29 mouse cellular contexts compared by ENCODE assay signal in genomic region chr3:22172410-22172809, GRCm38 (mm10).
DNase-seq lines count a peak whose midpoint lies in the region; ATAC-seq lines count a peak whose summit lies in the region.
"Had no signal": no experiment of that assay in that cellular context is flagged by ENCODE, and none has a peak within 500 bp of the region (broad histone marks: within the 10 kb centered on the region; RNA-seq: fewer than 3 reads in every experiment).

No protein-coding gene starts in this region.

- no peak overlapping the region for H3K27ac ChIP-seq in hindbrain, embryonic 11.5 days (ENCODE audit: low read depth, low read length)
- no peak overlapping the region for H3K27ac ChIP-seq in hindbrain, embryonic 14.5 days
- H3K27ac ChIP-seq in limb, embryonic 12.5 days, result peak overlapping the region; percentile 24; the same call in 1 of the 2 replicates
- H3K27ac ChIP-seq in limb, embryonic 10.5 days, result no peak overlapping the region
- H3K27ac ChIP-seq in embryonic facial prominence, embryonic 13.5 days, result no peak overlapping the region
- no peak overlapping the region for H3K27ac ChIP-seq in intestine, embryonic 16.5 days (ENCODE audit: low read length)
- H3K27ac ChIP-seq: forebrain, embryonic 10.5 days; heart, adult 2 months; heart, embryonic 13.5 days; hindbrain, embryonic 15.5 days; intestine, embryonic 15.5 days; left cerebral cortex, adult 2 months; liver, embryonic 12.5 days; midbrain, embryonic 10.5 days; neural tube, embryonic 13.5 days; stomach, embryonic 15.5 days had no signal

- H3K4me1 ChIP-seq in hindbrain, embryonic 11.5 days (replicated peaks; ENCODE audit: control insufficient read depth, insufficient read depth, low read length), result no peaks in the 10 kb centered on the region
- peaks cover 7% of the 10 kb centered on the region; the same call in 1 of the 2 replicates for H3K4me1 ChIP-seq in hindbrain, embryonic 14.5 days (replicated peaks; ENCODE audit: control insufficient read depth, insufficient read depth, low read length)
- peaks cover 15% of the 10 kb centered on the region for H3K4me1 ChIP-seq in limb, embryonic 12.5 days (replicated peaks)
- H3K4me1 ChIP-seq in limb, embryonic 10.5 days, result peaks cover 7% of the 10 kb centered on the region; the same call in 1 of the 2 replicates
- H3K4me1 ChIP-seq in embryonic facial prominence, embryonic 13.5 days, result peaks cover 35% of the 10 kb centered on the region
- no peaks in the 10 kb centered on the region for H3K4me1 ChIP-seq in intestine, embryonic 16.5 days (ENCODE audit: control insufficient read depth, insufficient read depth, low read length)
- H3K4me1 ChIP-seq: hindbrain, embryonic 15.5 days; intestine, embryonic 15.5 days; stomach, embryonic 15.5 days had no signal

- no peaks in the 10 kb centered on the region for H3K36me3 ChIP-seq in hindbrain, embryonic 11.5 days (ENCODE audit: control insufficient read depth, insufficient read depth, low read length)
- H3K36me3 ChIP-seq in hindbrain, embryonic 14.5 days (replicated peaks; ENCODE audit: control insufficient read depth, insufficient read depth), result no peaks in the 10 kb centered on the region
- H3K36me3 ChIP-seq in limb, embryonic 12.5 days, result no peaks in the 10 kb centered on the region
- no peaks in the 10 kb centered on the region for H3K36me3 ChIP-seq in limb, embryonic 10.5 days
- no peaks in the 10 kb centered on the region for H3K36me3 ChIP-seq in embryonic facial prominence, embryonic 13.5 days
- no peaks in the 10 kb centered on the region for H3K36me3 ChIP-seq in intestine, embryonic 16.5 days (ENCODE audit: control insufficient read depth, insufficient read depth, low read length)
- H3K36me3 ChIP-seq: forebrain, embryonic 10.5 days; heart, embryonic 13.5 days; hindbrain, embryonic 15.5 days; intestine, embryonic 15.5 days; liver, embryonic 12.5 days; midbrain, embryonic 10.5 days; neural tube, embryonic 13.5 days; stomach, embryonic 15.5 days had no signal

- no peak overlapping the region for H3K4me3 ChIP-seq in hindbrain, embryonic 11.5 days (ENCODE audit: low read depth, low read length)
- H3K4me3 ChIP-seq in hindbrain, embryonic 14.5 days (replicated peaks; ENCODE audit: low read length), result no peak overlapping the region
- H3K4me3 ChIP-seq in limb, embryonic 12.5 days (replicated peaks), result no peak overlapping the region
- H3K4me3 ChIP-seq in limb, embryonic 10.5 days, result no peak overlapping the region
- no peak overlapping the region for H3K4me3 ChIP-seq in embryonic facial prominence, embryonic 13.5 days
- H3K4me3 ChIP-seq in intestine, embryonic 16.5 days (ENCODE audit: low read length), result no peak overlapping the region
- H3K4me3 ChIP-seq: forebrain, embryonic 10.5 days; heart, adult 2 months; heart, embryonic 13.5 days; hindbrain, embryonic 15.5 days; intestine, embryonic 15.5 days; left cerebral cortex, adult 2 months; liver, embryonic 12.5 days; midbrain, embryonic 10.5 days; myocyte; neural tube, embryonic 13.5 days; stomach, embryonic 15.5 days had no signal

- H3K9ac ChIP-seq in hindbrain, embryonic 11.5 days (ENCODE audit: low read depth, low read length), result no peak overlapping the region
- no peak overlapping the region for H3K9ac ChIP-seq in hindbrain, embryonic 14.5 days
- H3K9ac ChIP-seq in limb, embryonic 12.5 days (replicated peaks), result no peak overlapping the region
- H3K9ac ChIP-seq in embryonic facial prominence, embryonic 13.5 days, result no peak overlapping the region
- H3K9ac ChIP-seq in intestine, embryonic 16.5 days (ENCODE audit: low read depth, low read length), result no peak overlapping the region
- H3K9ac ChIP-seq: heart, embryonic 13.5 days; hindbrain, embryonic 15.5 days; intestine, embryonic 15.5 days; liver, embryonic 12.5 days; neural tube, embryonic 13.5 days; stomach, embryonic 15.5 days had no signal

- no peaks in the 10 kb centered on the region for H3K27me3 ChIP-seq in hindbrain, embryonic 11.5 days (ENCODE audit: control insufficient read depth, insufficient read depth, low read length)
- H3K27me3 ChIP-seq in hindbrain, embryonic 14.5 days (ENCODE audit: control insufficient read depth, insufficient read depth, low read length), result no peaks in the 10 kb centered on the region
- no peaks in the 10 kb centered on the region for H3K27me3 ChIP-seq in limb, embryonic 12.5 days
- no peaks in the 10 kb centered on the region for H3K27me3 ChIP-seq in limb, embryonic 10.5 days (ENCODE audit: low read depth, poor library complexity, severe bottlenecking)
- H3K27me3 ChIP-seq in embryonic facial prominence, embryonic 13.5 days, result no peaks in the 10 kb centered on the region
- no peaks in the 10 kb centered on the region for H3K27me3 ChIP-seq in intestine, embryonic 16.5 days (replicated peaks; ENCODE audit: control insufficient read depth, insufficient read depth, low read length)
- H3K27me3 ChIP-seq: heart, embryonic 13.5 days; hindbrain, embryonic 15.5 days; intestine, embryonic 15.5 days; liver, embryonic 12.5 days; neural tube, embryonic 13.5 days; stomach, embryonic 15.5 days had no signal

- ATAC-seq in hindbrain, embryonic 11.5 days (ENCODE audit: low FRiP score), result peak; percentile 14; the same call in 1 of the 2 replicates
- no peak for ATAC-seq in hindbrain, embryonic 14.5 days (ENCODE audit: low FRiP score)
- no peak for ATAC-seq in limb, embryonic 12.5 days (ENCODE audit: insufficient number of reproducible peaks, insufficient read depth, low FRiP score, low TSS enrichment, low read depth)
- ATAC-seq in embryonic facial prominence, embryonic 13.5 days (ENCODE audit: insufficient number of reproducible peaks, insufficient read depth, low FRiP score, low TSS enrichment, low read depth), result 0 out of 2 replicates have a peak, but pooled peaks have one; percentile 43
- no peak for ATAC-seq in intestine, embryonic 16.5 days
- ATAC-seq: intestine, embryonic 15.5 days; liver, embryonic 12.5 days had no signal

- no peak for DNase-seq in hindbrain, embryonic 11.5 days (ENCODE audit: low spot score)
- DNase-seq in hindbrain, embryonic 14.5 days (ENCODE audit: low spot score), result no peak
- no peak for DNase-seq in limb, embryonic 10.5 days (ENCODE audit: low spot score)
- DNase-seq in cerebellum, adult 11 months, result no peak
- DNase-seq: adrenal gland, postnatal 25 days; B cell, adult 2 months; cerebellum, adult 9-11 months; gastrocnemius, postnatal 36 days; heart, adult 2 months; heart, postnatal 14 days; kidney, postnatal 14 days; lung, adult 18-20 months; lung, postnatal 10 days; retina, postnatal 1 day; right cerebral cortex, postnatal 25 days; thymus, postnatal 36 days had no signal

- no peak overlapping the region for H3K4me2 ChIP-seq in hindbrain, embryonic 11.5 days (replicated peaks; ENCODE audit: low read depth, low read length)
- no peak overlapping the region for H3K4me2 ChIP-seq in hindbrain, embryonic 14.5 days (replicated peaks)
- H3K4me2 ChIP-seq in limb, embryonic 12.5 days, result no peak overlapping the region
- H3K4me2 ChIP-seq in embryonic facial prominence, embryonic 13.5 days, result no peak overlapping the region
- H3K4me2 ChIP-seq in intestine, embryonic 16.5 days (ENCODE audit: low read depth, low read length), result no peak overlapping the region
- H3K4me2 ChIP-seq: heart, embryonic 13.5 days; hindbrain, embryonic 15.5 days; intestine, embryonic 15.5 days; liver, embryonic 12.5 days; neural tube, embryonic 13.5 days; stomach, embryonic 15.5 days had no signal

- H3K9me3 ChIP-seq in hindbrain, embryonic 11.5 days (ENCODE audit: control insufficient read depth, low read length), result no peaks in the 10 kb centered on the region
- no peaks in the 10 kb centered on the region for H3K9me3 ChIP-seq in hindbrain, embryonic 14.5 days (ENCODE audit: control insufficient read depth, low read length)
- no peaks in the 10 kb centered on the region for H3K9me3 ChIP-seq in limb, embryonic 12.5 days
- no peaks in the 10 kb centered on the region for H3K9me3 ChIP-seq in limb, embryonic 10.5 days (replicated peaks)
- H3K9me3 ChIP-seq in embryonic facial prominence, embryonic 13.5 days, result no peaks in the 10 kb centered on the region
- H3K9me3 ChIP-seq in intestine, embryonic 16.5 days (ENCODE audit: control insufficient read depth, low read length), result no peaks in the 10 kb centered on the region
- H3K9me3 ChIP-seq: forebrain, embryonic 10.5 days; heart, embryonic 13.5 days; hindbrain, embryonic 15.5 days; intestine, embryonic 15.5 days; liver, embryonic 12.5 days; midbrain, embryonic 10.5 days; neural tube, embryonic 13.5 days; stomach, embryonic 15.5 days had no signal

- 56% methylated on average over 2 of the region's 2 CpGs for WGBS in hindbrain, embryonic 11.5 days
- 60% methylated on average over 2 of the region's 2 CpGs for WGBS in hindbrain, embryonic 14.5 days
- 56% methylated on average over 2 of the region's 2 CpGs for WGBS in limb, embryonic 12.5 days
- 65% methylated on average over 2 of the region's 2 CpGs for WGBS in limb, embryonic 10.5 days
- 29% methylated on average over 2 of the region's 2 CpGs for WGBS in embryonic facial prominence, embryonic 13.5 days
- 80% methylated on average over 2 of the region's 2 CpGs for WGBS in intestine, embryonic 16.5 days

Comparison
In these comparisons a context has a peak if more than half of its experiments do, and no peak if none do; other contexts are left out.
1. ATAC-seq: peak in hindbrain, embryonic 11.5 days (single experiment) and embryonic facial prominence, embryonic 13.5 days (single experiment); none in hindbrain, embryonic 14.5 days (single experiment), limb, embryonic 12.5 days (single experiment) and intestine, embryonic 16.5 days (single experiment).